Mouse (Mus musculus): ENCODE measurements around the gene Slc4a3. TPM values are rescaled to one million over a fixed set of nuclear protein-coding genes. Genes with fewer than 3 reads are reported as not detected.
A peak's percentile ranks its signal among the peaks of the same experiment; 100 is the strongest.

The Slc4a3 gene
- polyA plus RNA-seq (2015; fragmentation: Nextera tagmentation; extraction: Ambion mirVana): 7.6 and 9.8 TPM in 2 replicates

DNA sequence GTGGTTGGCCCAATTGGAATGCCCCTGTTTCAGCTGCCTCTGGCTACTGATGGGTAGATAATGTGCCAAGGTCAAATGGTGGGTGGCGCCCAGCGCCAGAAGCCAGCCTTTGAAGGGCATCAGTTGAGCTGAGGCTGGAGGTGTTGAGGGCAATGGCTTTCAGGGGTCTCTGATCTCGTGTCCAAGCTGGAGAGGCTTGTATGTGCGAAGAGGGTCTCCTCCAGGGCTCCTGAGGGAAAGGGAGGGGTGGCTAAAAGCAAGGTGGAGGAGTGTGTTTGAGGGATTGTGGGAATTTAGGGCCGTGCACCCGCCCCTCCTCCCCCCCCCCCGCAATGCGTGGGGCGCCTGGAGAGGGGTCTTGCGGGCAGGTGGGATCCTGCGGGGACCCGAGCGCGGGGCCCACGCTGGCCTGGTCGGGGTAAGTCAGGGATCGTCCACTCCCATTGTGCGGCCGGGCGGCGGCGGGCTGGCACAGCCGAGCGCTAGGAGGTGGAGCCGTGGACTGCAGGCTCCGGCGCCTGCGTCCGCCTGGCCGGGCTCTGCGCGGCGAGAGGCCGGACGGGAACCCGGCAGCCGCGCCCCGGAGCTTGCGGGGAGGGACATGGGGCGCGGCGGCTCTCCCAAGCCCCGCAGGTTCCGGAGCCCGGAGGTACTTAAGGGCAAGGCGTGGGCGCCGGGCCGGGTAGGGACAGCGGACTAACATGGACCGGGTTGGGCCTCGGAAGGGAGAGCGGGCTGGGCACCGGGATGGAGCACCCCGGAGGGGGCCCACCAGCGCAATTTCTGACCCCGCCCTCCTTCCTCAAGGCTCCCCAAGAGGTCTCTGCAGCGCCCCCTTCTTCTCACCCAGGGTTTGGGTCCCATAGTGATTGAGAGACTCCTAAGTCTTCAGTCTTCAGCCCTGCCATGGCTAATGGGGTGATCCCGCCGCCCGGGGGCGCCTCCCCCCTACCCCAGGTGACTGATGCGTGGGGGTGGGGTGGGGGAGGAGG lies at the start of gene Slc4a3:
TSS of gene Slc4a3 (plus strand) at position 302 of the 992 bp plus-strand sequence.
- peak within 1 kb of the TSS; percentile 90 for H3K4me2 ChIP-seq (ENCODE audit: low read depth, low read length)
- no peaks in the 10 kb centered on the region for H3K9me3 ChIP-seq (ENCODE audit: control insufficient read depth, low read length)
- 1% methylated on average over 56 of the region's 64 CpGs for WGBS
- no peaks in the 10 kb centered on the region; the same call in 1 of the 2 replicates for H3K36me3 ChIP-seq (ENCODE audit: control insufficient read depth, insufficient read depth, low read length)
- ATAC-seq: peak; percentile 90
- H3K4me3 ChIP-seq (ENCODE audit: low read length): peak within 1 kb of the TSS; percentile 77
- H3K9ac ChIP-seq (ENCODE audit: low read depth, low read length): peak within 1 kb of the TSS; percentile 89
- no peaks in the 10 kb centered on the region for H3K27me3 ChIP-seq (replicated peaks; ENCODE audit: control insufficient read depth, insufficient read depth, low read length)
- peak within 1 kb of the TSS; percentile 57 for H3K27ac ChIP-seq (ENCODE audit: low read length)
- H3K4me1 ChIP-seq (ENCODE audit: control insufficient read depth, insufficient read depth, low read length): peaks cover 11% of the 10 kb centered on the region

DNA sequence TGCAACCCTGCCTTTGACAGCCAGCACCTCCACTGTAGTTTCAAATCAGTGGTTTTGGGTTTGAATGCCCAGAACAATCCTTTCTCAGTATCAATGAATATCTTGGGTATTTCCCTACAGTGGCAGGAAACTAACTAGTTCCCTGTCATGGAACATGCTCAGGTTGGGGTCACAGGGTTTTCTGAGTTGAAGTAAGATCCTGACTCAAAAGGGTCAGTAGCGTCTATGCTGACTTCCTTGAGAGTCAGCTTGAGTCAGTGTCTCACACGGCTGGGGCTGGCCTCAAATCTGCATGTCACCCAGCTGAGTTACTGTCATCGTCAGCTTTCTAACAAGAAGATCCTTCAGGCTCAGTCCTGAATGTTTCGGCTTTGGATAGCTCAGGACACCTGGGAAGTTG lies 47.2 kb upstream of the Slc4a3 start:
- no peak overlapping the region for H3K27ac ChIP-seq (ENCODE audit: low read length)
- H3K4me3 ChIP-seq (ENCODE audit: low read length): no peak overlapping the region
- no peak overlapping the region for H3K9ac ChIP-seq (ENCODE audit: low read depth, low read length)
- no peaks in the 10 kb centered on the region for H3K9me3 ChIP-seq (ENCODE audit: control insufficient read depth, low read length)
- ATAC-seq: no peak
- H3K4me1 ChIP-seq (ENCODE audit: control insufficient read depth, insufficient read depth, low read length): peaks cover 11% of the 10 kb centered on the region
- H3K4me2 ChIP-seq (ENCODE audit: low read depth, low read length): no peak overlapping the region
- H3K36me3 ChIP-seq (ENCODE audit: control insufficient read depth, insufficient read depth, low read length): peaks cover 32% of the 10 kb centered on the region
- no peaks in the 10 kb centered on the region for H3K27me3 ChIP-seq (replicated peaks; ENCODE audit: control insufficient read depth, insufficient read depth, low read length)
- 89% methylated on average over 4 of the region's 4 CpGs for WGBS

DNA sequence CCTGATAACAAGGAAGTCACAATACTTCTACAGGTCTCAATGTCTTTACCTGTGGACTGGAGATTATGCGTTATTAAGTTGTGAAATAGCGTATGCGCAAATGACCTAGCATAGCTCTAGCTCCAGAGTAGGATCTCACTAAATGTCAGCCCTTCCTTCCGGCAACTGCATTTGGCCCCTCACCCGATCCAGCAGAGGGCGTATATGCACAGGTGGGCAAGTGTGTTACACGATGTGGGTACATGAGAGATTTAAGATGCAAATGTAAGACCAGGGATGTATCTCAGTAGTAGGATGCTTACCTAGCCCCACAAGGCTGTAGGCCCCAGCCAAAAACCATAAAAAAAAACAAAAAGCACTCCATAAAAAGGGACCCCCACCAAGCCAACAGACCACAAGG lies 46.6 kb upstream of the Slc4a3 start:
- WGBS: 78% methylated on average over 7 of the region's 7 CpGs
- Histone ChIP-seq H3K36me3 (ENCODE audit: control insufficient read depth, insufficient read depth, low read length) (peaks cover 32% of the 10 kb centered on the region), H3K9ac (ENCODE audit: low read depth, low read length) (no peak overlapping the region)

DNA sequence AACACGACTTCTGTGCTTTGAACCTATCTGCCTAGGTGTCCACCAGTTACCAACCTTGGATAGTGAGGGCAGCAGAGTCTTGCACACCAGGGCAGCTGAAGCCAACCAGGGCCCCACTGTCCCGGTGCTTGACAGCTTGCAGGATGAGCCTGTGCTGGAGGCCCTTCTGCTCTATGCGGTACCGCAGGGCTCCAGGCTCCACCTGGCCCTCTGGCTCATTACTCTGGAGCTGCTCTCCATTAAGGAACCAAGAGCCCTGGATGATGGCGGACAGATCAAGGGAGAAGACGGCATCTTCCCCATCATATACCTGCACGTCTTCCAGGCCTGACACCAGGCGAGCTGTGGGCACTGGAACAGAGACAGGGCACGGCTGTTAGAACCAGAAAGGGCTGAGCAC lies 44.2 kb upstream of the Slc4a3 start:
- Histone ChIP-seq H3K4me1 (ENCODE audit: control insufficient read depth, insufficient read depth, low read length) (peaks cover 23% of the 10 kb centered on the region), H3K36me3 (ENCODE audit: control insufficient read depth, insufficient read depth, low read length) (peaks cover 23% of the 10 kb centered on the region), H3K27ac (ENCODE audit: low read length) (no peak overlapping the region), H3K9ac (ENCODE audit: low read depth, low read length) (no peak overlapping the region), H3K4me3 (ENCODE audit: low read length) (no peak overlapping the region), H3K9me3 (ENCODE audit: control insufficient read depth, low read length) (no peaks in the 10 kb centered on the region), H3K27me3 (replicated peaks; ENCODE audit: control insufficient read depth, insufficient read depth, low read length) (no peaks in the 10 kb centered on the region), H3K4me2 (ENCODE audit: low read depth, low read length) (no peak overlapping the region)
- WGBS: 95% methylated on average over 9 of the region's 9 CpGs
- ATAC-seq: no peak

More for the DNA sequence above, 46.6 kb upstream of the Slc4a3 start:
- Histone ChIP-seq H3K4me1 (ENCODE audit: control insufficient read depth, insufficient read depth, low read length) (peaks cover 16% of the 10 kb centered on the region), H3K4me2 (ENCODE audit: low read depth, low read length) (no peak overlapping the region), H3K27me3 (replicated peaks; ENCODE audit: control insufficient read depth, insufficient read depth, low read length) (no peaks in the 10 kb centered on the region), H3K27ac (ENCODE audit: low read length) (no peak overlapping the region), H3K4me3 (ENCODE audit: low read length) (no peak overlapping the region), H3K9me3 (ENCODE audit: control insufficient read depth, low read length) (no peaks in the 10 kb centered on the region)
- ATAC-seq: no peak

DNA sequence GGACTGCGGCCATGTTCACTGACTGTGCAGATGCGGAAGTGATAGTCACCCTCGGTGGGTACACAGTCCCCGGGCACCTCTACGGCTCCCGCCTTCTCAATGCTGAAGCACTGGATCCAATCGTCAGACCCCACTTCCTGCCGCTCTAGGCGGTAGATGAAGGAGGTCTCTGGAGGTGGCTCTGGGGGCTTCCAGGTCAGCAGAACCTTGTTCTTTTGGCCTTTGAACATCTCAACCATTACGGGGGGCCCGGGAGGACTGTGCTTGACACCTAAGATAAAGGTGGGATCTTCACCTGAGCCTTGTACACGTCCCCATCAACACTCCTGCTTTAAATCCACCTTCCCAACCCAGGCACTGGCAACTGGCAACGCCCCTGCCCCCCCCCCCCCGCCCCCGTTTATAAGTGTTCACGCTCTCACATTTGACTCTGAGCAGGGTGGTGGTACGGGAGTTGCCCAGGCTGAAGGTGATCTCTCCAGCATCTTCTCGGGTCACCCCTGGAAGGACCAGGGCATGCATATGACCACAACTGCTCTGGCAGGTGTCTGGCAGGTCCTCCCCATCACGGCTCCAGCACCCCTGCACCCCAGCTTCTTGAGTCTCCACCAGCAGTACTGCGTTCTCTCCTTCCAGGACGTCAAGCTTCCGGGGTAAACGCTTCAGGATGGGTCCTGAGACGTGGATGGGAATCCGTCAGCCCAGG lies 43.0 kb upstream of the Slc4a3 start:
- H3K9ac ChIP-seq (ENCODE audit: low read depth, low read length): peak overlapping the region; percentile 24; the same call in 1 of the 2 replicates
- peaks cover 29% of the 10 kb centered on the region for H3K4me1 ChIP-seq (ENCODE audit: control insufficient read depth, insufficient read depth, low read length)
- H3K9me3 ChIP-seq (ENCODE audit: control insufficient read depth, low read length): no peaks in the 10 kb centered on the region
- 86% methylated on average over 25 of the region's 25 CpGs for WGBS
- H3K4me2 ChIP-seq (ENCODE audit: low read depth, low read length): no peak overlapping the region
- H3K27ac ChIP-seq (ENCODE audit: low read length): no peak overlapping the region
- H3K4me3 ChIP-seq (ENCODE audit: low read length): no peak overlapping the region
- no peaks in the 10 kb centered on the region for H3K27me3 ChIP-seq (replicated peaks; ENCODE audit: control insufficient read depth, insufficient read depth, low read length)
- no peak for ATAC-seq
- H3K36me3 ChIP-seq (ENCODE audit: control insufficient read depth, insufficient read depth, low read length): peaks cover 21% of the 10 kb centered on the region

DNA sequence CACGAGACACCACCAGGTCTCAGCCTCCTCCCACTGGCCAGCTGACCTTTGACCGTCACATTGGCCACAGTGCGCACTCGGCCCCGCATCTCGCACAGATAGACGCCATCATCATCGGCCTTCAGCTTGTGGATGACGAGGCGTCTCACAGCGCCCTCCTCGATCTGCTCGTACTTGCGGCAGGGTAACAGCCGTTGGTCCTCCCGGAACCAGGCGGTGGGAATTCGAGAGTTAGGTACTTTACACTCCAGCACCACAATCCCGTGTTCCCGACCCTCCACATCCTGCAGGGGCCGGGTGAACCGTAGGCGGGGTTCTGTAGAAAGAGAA lies 42.5 kb upstream of the Slc4a3 start:
- no peak overlapping the region for H3K27ac ChIP-seq (ENCODE audit: low read length)
- no peaks in the 10 kb centered on the region for H3K27me3 ChIP-seq (replicated peaks; ENCODE audit: control insufficient read depth, insufficient read depth, low read length)
- peak overlapping the region; percentile 97; the same call in 1 of the 2 replicates for H3K4me2 ChIP-seq (ENCODE audit: low read depth, low read length)
- peaks cover 29% of the 10 kb centered on the region for H3K4me1 ChIP-seq (ENCODE audit: control insufficient read depth, insufficient read depth, low read length)
- no peak for ATAC-seq
- H3K9me3 ChIP-seq (ENCODE audit: control insufficient read depth, low read length): no peaks in the 10 kb centered on the region
- peak overlapping the region; percentile 24; the same call in 1 of the 2 replicates for H3K9ac ChIP-seq (ENCODE audit: low read depth, low read length)
- WGBS: 71% methylated on average over 23 of the region's 23 CpGs
- peaks cover 19% of the 10 kb centered on the region for H3K36me3 ChIP-seq (ENCODE audit: control insufficient read depth, insufficient read depth, low read length)
- peak overlapping the region; percentile 12; the same call in 1 of the 2 replicates for H3K4me3 ChIP-seq (ENCODE audit: low read length)

DNA sequence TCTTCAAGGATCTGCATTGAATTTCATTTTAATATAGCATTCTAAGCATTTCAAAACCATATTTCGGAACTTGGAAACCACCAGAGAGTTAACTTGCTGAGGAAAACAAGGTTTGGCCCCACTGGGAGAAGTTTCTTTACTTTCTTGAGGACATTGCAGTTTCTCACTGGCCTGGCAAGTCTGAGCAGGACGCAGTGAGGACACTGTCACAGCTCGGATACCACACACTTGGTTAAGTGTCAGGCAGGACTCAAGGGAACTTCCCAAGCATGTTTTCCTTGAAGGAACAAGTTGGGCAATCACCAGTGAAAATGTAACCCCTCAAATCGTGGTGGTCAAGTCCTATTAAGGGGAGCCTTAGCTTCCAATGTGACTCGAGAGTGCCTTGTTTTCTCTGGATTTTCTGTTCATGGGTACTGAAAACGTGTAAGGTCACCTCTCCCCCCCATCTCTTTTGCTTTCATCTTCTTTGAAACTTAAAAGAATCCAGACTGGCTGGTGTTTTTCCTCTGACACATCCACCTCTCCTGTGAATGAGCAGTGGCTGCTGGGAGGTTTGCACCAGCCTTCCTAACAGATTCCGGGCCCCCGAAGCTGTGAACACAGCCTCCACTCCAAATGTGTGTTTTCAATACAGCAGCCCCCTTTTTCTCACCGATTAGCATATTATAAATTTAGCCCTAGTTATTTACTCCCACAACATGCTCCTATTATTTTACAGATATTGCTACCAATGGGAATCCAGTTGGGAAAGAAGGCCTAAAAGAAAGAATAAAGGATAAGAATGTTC lies 41.6 kb upstream of the Slc4a3 start:
- H3K27ac ChIP-seq (ENCODE audit: low read length): no peak overlapping the region
- H3K36me3 ChIP-seq (ENCODE audit: control insufficient read depth, insufficient read depth, low read length): peaks cover 16% of the 10 kb centered on the region
- H3K4me3 ChIP-seq (ENCODE audit: low read length): peak overlapping the region; percentile 72
- ATAC-seq: no peak
- peak overlapping the region; percentile 94 for H3K9ac ChIP-seq (ENCODE audit: low read depth, low read length)
- H3K4me2 ChIP-seq (ENCODE audit: low read depth, low read length): peak overlapping the region; percentile 97
- no peaks in the 10 kb centered on the region for H3K9me3 ChIP-seq (ENCODE audit: control insufficient read depth, low read length)
- WGBS: 60% methylated on average over 9 of the region's 9 CpGs
- peaks cover 33% of the 10 kb centered on the region for H3K4me1 ChIP-seq (ENCODE audit: control insufficient read depth, insufficient read depth, low read length)
- H3K27me3 ChIP-seq (replicated peaks; ENCODE audit: control insufficient read depth, insufficient read depth, low read length): no peaks in the 10 kb centered on the region

DNA sequence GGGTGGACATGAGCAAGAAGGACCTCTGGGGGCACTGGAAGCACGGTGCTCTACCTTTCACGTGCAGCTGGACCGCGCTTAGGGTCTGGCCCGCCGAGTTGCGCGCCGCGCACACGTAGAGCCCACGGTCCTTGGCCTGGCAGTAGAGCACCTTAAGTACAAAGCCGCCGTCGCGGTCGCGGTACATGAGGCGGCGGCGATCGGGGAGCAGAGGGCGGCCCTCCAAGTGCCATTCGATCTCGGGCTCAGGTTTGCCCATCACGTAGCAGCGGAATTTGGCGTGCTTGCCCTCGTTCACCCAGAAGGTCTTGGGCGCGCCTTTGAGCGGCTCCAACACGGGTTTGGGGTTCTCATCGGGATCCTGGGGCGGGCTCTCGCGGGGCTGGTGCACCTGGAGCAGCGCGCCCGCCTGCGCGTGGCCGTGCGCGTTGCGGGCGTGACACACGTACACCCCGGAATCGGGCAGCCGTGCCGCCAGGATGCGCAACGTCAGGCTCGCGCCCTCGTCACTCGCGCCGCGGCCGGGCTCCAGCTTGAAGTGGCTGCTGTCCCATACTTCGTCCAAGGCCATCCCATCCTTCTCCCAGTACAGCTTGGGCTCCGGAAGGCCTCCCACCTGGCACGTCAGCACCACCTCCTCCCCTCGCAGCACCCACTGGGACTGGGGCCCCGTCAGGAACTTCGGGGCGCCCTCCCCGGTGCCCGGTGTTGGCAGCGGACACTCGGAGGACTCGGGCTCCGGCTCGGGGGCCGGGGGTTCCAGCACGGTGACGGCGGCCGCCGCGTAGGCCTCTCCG lies 40.7 kb upstream of the Slc4a3 start:
- WGBS: under 1% methylated on average over 84 of the region's 84 CpGs
- ATAC-seq: peak; percentile 58

More for the DNA sequence above, 40.7 kb upstream of the Slc4a3 start:
- Histone ChIP-seq H3K4me2 (ENCODE audit: low read depth, low read length) (peak overlapping the region; percentile 97), H3K4me1 (ENCODE audit: control insufficient read depth, insufficient read depth, low read length) (peaks cover 41% of the 10 kb centered on the region), H3K9ac (ENCODE audit: low read depth, low read length) (peak overlapping the region; percentile 94), H3K4me3 (ENCODE audit: low read length) (peak overlapping the region; percentile 72), H3K9me3 (ENCODE audit: control insufficient read depth, low read length) (no peaks in the 10 kb centered on the region), H3K36me3 (ENCODE audit: control insufficient read depth, insufficient read depth, low read length) (peaks cover 13% of the 10 kb centered on the region), H3K27me3 (replicated peaks; ENCODE audit: control insufficient read depth, insufficient read depth, low read length) (no peaks in the 10 kb centered on the region), H3K27ac (ENCODE audit: low read length) (peak overlapping the region; percentile 99)

All from intestine, embryonic 16.5 days (tissue).